Mouse (Mus musculus): ENCODE measurements at regions not wholly inside any gene's neighbourhood (a gene's known extent, or its start where the extent isn't known, plus 50 kb on each side); places are given as distances from the start of the nearest gene placed in this dataset.

DNA sequence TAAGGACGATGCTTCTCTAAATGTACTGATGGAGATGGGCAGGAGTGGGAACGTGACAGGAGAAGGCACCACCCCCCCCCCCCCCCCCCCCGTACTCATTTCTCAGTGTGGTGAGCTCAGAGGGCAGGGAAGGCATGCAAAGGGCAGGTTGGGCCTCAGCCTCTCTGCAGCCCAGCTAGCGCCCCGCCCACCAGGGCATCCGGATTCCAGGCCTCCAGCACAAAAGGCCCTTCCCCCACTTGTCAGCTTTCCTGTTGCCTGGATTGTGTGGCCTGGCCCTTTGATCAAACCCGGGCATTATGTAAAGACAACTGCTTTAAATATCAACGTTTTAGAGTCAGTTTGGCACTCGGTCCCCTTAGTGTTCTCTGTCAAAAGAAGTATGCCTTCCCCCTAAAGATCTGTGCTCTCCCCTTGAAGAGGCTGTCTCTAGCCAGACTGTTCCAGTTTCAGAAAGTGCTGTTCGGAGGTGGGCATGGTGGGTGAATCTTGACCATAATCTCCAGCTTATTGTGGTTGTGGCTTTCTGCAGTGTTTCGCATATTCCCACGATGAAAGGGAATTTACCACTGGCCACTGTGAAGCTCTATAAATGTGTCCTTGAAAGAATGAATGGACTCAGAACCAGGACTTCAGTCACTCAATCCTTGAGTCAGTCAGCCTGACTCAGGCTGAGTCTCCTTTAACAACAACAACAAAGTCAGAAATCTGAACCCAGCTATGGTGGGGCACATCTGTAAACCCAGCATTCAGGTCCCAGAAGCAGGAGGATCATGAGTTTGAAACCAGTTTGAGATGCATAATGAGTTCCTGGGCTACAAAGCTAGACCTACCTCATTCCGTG lies 192.4 kb upstream of the Klf3 start:
- DNase-seq = peak; percentile 87 to 94

DNA sequence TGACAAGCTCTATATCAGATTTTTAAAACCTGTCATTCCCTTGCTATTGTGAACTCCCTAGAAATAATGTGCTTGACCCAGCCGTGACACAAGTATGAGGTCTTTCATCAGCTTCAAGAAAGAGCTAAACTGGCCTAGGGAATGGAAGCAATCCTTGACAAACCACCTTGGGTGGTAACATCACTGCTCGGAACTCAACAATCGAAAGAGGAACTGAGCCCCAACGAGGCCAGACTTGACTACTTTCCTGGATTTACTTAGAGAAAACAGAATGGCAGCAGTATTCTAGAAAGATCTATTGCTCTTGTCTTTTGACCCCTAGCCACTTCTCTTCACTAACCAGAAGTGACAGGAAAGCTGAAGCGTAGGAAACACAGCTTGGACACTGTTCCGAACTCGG lies 191.2 kb upstream of the Klf3 start:
- DNase-seq = no peak

DNA sequence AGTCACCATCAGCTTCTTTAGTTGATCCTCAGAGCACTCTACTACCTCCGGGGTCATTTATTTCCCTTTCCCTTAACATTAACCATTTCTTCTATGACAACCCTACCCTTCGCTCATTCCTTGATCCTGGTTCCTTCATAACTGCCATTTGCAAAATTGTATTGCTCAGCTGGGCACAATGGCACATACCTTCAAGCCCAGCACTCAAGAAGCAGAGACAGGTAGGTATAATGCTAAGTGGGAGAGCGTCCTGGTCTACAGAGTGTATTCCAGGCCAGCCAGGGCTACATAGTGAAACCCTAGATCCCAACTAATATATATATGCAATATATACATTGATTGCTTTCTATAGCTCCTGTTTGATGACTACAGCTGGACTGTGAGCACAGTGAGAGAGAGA lies 189.5 kb upstream of the Klf3 start:
- no peak for DNase-seq

DNA sequence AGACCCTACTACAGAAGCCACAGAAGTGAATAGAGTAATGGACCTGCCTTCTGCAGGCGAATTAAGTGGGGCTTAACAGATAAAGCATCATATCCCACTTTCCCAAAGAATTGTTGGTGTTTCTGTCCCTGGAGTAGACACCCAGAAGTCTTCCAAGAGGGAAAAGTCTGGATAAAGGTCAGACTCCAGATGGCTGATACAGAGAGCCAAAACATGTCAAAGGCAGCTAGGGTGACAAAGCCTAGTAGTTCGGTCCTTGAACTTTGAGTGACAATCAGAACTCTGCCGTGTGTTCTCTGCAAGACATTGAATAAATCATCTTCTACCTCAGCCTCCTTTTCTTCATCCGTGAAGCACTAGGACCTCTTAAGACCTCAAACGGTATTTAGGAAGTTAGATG lies 185.1 kb upstream of the Klf3 start:
- DNase-seq = no peak

DNA sequence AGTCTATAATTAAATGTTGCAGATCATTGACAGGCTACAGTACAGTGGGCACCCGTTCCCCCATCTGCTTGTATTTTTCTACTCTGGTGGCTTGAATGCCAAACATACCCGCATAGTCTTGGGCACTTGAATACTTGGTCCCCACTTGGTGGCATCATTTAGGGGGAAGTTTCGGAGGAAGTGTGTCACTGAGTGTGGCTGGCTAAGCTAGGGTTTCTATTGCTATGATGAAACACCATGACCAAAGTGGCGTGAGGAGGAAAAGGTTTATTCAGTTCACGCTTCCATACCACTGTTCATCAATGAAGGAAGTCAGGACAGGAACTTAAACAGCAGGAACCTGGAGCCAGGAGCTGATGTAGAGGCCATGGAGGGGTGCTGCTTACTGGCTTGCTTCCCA lies 183.4 kb upstream of the Klf3 start:
- DNase-seq = no peak

DNA sequence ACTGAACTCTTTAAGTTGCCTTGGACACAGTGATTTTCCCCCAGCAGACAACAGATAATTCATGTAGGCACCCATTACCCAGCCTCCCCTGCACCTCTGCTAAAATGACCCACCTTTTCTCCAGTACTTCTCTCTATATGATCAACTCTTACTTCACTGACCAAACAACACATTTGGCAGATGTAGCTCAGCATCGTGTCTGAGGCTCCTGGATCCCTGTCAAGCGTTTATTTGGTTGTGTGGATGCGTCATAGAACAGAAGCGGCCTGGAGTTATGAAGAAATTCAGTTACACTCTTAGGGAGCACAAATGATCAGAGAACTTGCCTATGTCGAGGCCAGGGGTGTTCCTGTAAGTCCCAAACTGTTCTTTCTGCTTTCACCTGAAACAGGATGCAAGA lies 182.5 kb upstream of the Klf3 start:
- no peak for DNase-seq

DNA sequence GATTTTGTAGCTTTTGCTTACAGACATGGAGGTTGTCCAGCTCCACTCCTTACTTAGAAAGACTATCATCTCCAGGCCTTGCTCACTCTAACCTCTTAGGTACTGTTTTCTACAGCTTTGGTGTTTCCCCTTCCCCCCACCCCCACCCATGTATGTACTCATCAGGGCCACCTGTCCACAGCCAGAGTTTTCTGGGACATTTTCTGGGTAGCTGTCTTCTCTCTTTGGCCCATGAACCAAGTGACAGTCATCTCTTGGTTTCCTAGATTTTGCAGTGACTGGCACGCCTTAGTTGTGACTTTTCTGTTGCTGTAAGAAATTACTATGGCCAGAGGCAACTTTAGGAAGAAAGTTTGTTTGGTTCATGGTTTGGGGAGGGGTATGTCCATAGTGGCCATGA lies 181.8 kb upstream of the Klf3 start:
- no peak for DNase-seq

DNA sequence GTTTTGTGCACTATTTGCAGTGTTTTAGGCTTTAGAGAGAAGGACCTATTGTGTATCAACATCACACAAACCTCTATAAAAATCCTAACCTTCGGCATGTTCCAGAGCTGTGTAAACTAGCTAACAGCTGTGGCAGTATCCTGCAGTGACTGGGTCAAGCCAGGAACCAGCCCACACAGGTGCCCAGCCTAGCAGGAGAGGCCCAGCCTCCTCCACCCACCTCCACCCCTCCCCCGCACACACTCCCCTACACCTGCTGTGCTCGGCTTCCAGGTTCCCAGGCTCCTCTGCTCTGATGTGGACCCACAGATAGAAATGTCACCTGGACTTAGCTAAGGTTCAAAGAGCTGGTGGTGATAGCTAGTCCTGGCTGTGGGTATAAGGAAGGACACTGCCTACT lies 179.5 kb upstream of the Klf3 start:
- DNase-seq = peak; percentile 73 to 86

DNA sequence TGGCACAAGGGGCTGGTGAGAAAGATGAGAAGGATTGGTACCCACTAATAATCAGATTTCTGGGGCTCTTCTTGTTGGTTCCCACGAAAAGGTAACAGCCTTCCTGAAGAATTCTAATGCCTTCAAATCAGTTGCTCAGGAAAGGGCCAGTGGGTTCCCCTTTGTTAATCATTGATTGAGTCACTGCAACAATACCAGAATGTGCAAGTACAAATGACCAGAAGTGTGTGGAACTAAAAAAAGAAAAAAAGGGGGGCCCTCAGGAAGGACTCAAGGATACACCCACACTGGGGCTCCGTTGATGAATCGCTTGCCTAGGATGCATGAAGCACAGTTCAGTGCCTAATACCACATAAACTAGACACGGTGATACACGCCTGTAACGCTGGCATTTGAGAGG lies 179.0 kb upstream of the Klf3 start:
- DNase-seq = peak in 1 of 2 experiments; percentile 33

DNA sequence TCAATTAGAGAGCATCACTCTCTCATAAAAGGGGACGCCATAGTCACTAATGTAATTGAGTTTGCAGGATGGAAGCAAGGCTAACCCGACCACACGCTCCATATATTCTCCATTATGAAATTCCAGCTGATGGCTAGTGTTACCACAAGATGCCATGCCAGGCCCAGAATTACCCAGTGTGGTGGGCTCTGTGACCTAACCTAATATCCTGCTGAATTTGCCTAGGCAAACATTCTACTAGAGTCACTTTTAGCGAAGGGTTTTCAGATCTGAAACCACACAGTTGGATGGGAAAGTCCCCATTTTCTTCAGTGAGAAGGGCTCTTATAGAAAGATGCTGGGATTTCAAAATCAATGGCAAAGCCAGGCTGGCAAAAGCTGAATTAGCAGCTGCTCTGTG lies 177.8 kb upstream of the Klf3 start:
- DNase-seq = no peak

DNA sequence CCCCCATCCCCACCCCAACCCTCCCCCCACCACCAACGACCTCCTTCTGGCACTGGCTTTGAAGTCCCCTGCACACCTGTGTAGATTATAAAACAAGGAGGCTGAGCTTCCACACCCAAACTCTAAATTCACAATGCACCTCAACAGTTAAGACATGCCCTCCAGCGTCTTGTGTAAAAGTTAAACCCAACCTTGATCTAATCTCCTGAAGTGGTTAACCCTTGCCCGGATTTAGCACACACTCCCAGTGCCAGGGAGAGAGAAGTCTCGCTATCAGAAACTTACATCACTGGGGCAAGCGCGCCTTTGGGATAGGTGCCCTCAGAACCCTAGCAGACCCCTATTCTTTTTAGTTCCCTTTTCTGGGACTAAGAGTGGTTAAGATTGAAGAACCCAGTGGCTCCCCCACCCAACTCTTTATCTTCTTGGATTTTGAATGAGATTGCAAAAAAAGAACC lies 177.3 kb upstream of the Klf3 start:
- DNase-seq = no peak

DNA sequence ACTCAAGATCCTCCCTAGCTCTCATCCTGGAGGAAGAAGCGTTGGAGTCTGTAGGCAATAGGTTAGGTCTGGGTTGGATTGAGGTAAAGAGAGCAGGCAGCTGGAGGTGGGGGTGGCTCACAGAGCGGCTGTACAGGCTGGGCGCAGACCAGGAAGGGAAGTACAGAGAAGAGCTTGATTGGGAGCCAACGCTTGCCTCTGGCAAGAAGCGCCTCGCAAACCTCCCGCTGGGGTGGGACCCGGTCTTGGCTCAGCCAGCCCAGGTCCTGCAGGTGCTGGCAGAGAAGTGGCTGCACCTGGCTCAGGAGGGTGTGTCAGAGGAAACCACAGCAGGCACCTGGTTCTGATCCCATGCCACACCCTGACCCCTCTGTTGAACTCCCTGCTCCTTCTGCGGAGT lies 176.8 kb upstream of the Klf3 start:
- DNase-seq = peak; percentile 54 to 69

DNA sequence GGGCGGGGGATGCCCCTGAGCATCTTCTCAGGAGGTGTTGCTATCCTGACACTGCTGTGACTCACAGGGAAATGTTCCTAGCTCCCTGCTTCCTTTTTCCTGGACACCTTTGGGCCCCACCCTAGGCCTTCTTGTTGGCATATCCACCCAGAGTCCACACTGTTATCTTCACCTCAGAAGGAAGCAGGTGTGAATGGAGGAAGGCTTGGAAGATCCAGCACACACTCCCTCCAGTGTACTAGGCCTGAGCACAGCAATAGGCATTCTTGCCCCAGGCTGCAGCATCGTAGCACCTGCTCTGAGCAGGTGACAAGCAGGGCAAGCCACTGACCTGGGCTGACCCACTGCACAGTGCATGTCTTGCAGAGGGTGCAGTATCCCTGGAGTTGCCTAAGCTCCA lies 172.6 kb upstream of the Klf3 start:
- no peak for DNase-seq

DNA sequence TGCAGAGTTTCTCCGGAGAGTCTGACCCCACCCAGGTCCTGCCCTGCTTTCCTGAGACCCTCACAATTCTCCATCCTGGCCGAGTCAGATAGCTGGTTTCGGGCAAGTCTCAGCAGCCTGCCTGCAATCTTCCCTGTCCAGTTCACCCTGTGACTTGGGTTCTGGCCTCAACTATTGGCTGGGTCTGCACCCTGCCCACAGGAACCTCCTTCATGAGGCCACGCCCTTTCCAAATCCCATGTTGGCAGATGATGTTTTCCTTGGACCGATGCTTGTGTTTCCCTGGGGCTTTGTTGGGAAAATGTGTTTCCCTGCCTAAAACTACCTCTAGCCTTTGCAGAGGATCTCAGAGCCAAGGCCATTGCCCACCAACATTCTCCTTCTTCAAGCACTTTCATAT lies 171.0 kb upstream of the Klf3 start:
- DNase-seq = no peak

DNA sequence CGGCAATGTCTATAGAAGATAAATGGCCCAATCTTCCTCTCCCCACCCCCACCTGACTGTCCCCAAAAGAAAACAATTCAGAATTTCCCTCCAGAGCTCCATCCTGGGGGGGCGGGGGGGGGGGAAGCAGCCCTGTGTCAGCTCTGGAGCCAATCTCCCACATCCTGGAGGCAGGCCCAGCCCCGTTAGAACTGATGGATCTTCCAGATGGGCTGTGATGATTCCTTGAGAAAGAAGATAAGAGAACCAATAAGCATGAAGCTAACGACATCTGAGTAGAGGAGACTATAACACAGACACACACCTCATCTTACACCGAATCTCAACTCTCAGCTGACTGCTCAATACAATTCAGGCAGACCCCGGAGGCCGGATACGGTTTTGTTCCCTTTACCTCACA lies 169.2 kb upstream of the Klf3 start:
- no peak for DNase-seq

DNA sequence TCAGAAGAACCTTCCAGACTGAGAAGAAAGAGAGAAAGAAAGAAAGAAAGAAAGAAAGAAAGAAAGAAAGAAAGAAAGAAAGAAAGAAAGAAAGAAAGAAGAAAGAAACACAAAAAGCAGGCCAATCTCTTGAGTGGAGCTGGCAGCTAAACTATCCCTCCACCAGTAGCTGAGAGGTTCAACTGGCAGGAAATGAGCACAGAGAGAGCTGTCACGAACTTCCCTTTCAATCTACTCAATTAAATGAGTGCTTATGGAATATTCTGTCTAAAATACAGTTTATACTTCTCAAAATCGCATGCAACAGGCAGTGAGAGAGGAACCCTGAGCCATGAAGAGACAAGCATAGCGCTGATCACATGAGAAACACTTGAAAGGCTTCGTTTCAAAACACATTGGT lies 168.5 kb upstream of the Klf3 start:
- no peak for DNase-seq

DNA sequence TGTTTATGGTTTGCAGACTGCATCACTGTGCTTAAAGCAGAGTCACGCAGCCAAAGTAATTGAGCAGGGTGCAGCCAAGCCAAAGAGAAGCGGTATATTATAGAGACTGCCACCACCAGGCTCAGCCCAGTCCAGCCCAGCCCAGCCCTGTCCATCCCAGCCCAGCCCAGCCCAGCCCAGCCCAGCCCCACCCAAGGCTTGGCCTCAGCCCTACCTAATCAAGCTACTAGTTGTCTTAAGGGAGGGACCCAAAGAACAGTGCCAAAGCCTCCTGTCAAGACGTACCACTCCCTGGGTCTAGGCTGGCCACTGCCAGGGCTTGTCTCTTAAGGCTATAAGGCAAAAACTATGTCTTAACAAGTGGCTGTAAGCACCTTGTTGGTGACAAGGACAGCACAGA lies 166.9 kb upstream of the Klf3 start:
- no peak for DNase-seq

DNA sequence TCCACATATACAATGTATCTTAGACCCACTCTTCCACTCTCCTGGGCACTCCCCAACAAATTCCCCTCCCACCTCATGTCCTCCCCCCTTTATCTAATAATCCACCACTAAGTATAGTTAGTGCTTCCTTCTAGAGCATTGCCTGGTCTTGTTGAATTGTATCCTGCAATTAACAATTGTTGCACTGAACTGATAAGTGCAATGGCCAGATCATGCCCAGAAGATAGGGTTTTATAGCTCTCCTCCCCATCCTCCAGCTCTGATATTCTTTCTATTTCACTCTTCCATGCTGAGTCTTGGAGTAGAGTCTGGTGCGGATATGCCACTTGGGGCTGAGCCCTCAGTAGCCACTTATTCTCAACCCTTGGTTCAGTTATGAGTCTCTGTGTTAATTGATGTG lies 159.6 kb upstream of the Klf3 start:
- DNase-seq = no peak

DNA sequence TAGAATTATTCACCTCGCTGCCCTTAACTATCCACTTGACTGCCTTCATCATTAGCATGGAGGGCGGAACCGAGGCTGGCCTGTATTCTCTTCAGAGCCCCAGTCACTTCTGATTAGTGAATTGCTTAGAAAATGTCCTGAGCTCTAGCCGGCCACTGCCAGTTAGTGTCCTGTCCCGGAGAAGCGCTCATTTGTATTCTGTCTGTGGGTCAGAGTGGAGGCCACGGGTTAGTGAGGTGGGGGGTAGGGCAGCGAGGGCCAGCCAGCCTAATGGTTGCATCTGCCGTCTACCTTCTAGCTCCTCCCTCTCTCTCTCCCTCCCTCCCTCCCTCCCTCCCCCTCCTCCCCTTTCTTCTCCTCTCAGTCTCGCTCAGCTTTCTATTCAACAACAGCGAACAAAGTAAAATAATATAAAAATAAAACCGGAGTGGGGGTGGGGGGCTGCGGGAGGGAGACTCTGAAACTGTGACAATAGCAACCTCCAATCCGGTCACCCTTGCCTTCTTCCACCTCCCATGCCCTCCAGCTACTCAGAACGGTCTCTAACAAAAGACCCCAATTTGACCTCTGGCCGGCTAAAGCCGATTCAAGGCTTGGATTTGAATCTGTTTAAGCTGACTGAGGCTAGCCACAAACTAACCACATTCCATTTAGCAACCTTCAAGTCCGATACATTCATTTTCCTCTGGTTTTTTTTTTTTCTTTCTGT lies 155.6 kb upstream of the Klf3 start:
- peak; percentile 63 to 78 for DNase-seq

DNA sequence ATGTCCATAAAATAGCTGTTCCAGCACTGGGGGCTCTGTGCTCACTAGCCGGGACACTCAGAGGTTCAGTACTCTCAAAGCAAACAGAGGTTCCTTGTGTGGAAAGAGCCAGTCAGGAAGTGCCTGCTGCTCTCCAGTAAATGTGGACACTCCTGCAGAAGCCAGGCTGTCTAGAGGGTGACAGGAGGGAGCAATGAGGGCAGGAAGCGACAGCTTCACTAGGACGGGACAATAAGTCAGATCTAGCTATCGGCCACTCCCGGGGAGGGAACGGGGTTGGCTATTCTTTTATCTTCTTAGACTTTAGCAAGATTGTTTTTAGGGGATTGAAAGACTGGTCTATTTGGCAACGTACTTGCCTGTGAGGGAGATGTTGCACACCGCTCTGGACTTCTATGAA lies 154.7 kb upstream of the Klf3 start:
- peak; percentile 34 to 47 for DNase-seq

DNA sequence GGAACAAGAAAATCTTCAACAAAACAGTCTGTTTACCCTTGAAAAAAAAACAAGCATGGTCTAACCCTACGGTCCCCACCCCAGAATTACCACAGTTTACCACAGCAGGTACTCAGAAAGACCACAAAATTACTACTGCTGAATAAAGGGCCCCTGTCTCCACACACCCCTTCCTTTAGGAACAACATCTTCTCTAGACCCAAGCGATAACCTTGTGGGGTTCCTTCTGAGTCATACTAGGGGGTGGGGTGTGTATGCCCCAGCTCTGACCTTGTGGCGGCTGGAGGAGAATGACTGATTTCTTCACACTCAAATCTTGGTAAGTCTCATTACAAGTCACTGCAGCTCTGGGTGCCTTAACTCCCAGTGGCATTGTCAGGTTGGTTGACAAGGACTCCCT lies 151.8 kb upstream of the Klf3 start:
- DNase-seq = no peak

DNA sequence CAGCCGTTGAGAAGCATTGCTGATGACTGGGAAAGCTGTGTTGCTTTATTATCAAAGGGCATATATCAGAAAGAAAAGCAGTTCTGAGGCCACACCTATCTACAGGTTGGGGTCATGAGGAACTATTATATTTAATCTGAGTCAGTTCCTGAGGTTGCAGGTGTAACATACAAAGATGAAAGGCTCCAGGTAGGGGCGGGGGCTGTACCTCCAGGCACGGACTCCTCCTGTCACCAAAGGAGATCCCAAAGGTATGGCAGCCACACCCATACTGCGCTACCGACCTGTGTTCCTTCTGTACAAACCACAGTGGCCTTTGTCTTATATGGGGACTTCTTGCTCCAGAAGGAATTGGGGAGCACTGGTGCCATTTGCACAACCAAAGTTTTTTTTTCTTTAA lies 149.4 kb upstream of the Klf3 start:
- no peak for DNase-seq

DNA sequence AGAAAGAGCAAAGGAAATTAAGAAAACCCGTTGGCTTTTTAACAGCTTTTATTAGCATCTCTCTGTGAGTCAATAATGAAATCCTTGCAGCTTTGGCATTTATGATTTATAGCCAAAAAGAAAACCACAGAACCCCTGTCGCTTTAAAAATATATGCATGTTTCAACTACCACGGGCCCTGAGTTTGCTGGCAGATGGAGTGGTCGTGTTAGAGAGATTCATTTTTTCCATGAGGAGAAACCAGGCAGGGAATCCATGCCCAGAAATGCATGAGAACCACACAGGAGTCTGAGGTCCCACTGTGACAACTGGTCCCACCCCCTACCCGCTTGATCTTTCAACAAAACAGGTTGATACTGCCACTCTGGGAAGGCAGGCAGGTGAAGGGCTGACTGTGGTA lies 147.9 kb upstream of the Klf3 start:
- DNase-seq = no peak

DNA sequence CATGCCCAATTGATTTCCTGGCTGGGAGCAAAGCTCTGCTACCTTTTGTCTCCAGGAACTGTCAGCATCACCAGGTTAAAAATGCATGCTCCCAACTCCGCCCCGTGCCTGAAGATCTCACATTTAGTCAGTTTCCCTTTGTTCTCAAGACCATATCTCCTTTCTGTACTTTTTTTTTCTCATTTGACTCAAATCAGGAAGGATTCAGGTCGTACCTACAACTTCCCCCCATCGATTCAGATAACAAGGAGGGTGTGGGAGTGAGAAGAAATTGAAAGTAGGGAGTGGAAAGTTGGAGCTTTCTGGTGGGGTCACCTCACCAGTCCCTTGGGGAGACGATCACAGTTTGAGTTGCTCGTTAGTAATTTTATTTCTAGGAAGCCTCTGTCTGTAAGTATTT lies 141.2 kb upstream of the Klf3 start:
- DNase-seq = no peak

DNA sequence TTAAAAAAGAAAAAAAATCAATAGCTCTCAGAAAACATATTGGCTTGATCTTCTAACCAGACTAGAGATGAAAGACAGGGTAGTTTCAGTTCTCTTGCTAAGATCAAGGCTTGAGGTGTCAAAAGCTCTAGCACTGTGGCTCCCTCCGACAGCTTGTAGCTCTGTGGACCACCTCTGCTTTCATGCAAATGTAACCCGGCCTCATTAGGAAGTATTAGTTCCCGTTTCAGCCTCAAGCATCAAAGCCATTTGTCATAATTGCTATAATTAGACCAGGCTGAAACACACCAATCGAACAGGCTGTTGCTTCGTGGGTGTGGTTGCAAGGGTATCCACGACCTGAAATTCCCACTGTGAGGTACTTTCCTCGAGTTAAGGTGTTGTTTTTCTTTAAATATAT lies 140.7 kb upstream of the Klf3 start:
- no peak for DNase-seq
